Comparison of ENCODE assay signal across 8 mouse cellular contexts in genomic region chr7:78924300-78924699, GRCm38 (mm10). TPM values are rescaled to one million over a fixed set of nuclear protein-coding genes. Genes with fewer than 3 reads are reported as not detected.
DNase-seq lines count a peak whose midpoint lies in the region; ATAC-seq and TF ChIP-seq lines count a peak whose summit lies in the region.

No protein-coding gene starts in this region.

- no peaks in the 10 kb centered on the region; the same call in 1 of the 2 replicates for H3K27me3 ChIP-seq in heart, postnatal 0 days (ENCODE audit: control insufficient read depth, insufficient read depth, low read length)

- H3K36me3 ChIP-seq in heart, postnatal 0 days (replicated peaks; ENCODE audit: control insufficient read depth, insufficient read depth, low read length): no peaks in the 10 kb centered on the region

- peak; percentile 54; the same call in 1 of the 2 replicates for ATAC-seq in cerebellum, adult (ENCODE audit: insufficient number of reproducible peaks, low FRiP score, low TSS enrichment)
- 0 out of 2 replicates have a peak, but pooled peaks have one; percentile 36 for ATAC-seq in heart, postnatal 0 days (ENCODE audit: insufficient read depth, low read depth)

- peak; percentile 98 for TF ChIP-seq CTCF in heart, postnatal 0 days (IDR thresholded peaks at IDR 0.05; ENCODE audit: low read depth)

- H3K4me1 ChIP-seq in heart, postnatal 0 days (ENCODE audit: control insufficient read depth, insufficient read depth): no peaks in the 10 kb centered on the region

- H3K27ac ChIP-seq in heart, postnatal 0 days (ENCODE audit: low read depth): no peak overlapping the region

- no peak for TF ChIP-seq EP300 in heart, postnatal 0 days (IDR thresholded peaks at IDR 0.05; ENCODE audit: low read depth)

- 11% methylated on average over 6 of the region's 6 CpGs for WGBS in heart, postnatal 0 days

- no peak for DNase-seq in cerebellum, adult 9-11 months
- DNase-seq in adrenal gland, adult 2 months: peak; percentile 64
- peak; percentile 73 for DNase-seq in embryo, embryonic 11.5 days (ENCODE audit: low read depth, low spot score)
- peak; percentile 74 for DNase-seq in heart, postnatal 0 days (ENCODE audit: low spot score)
- DNase-seq in layer of hippocampus, adult 9-10 months (ENCODE audit: low spot score): peak; percentile 53
- DNase-seq in lung, postnatal 10 days: peak; percentile 81
- DNase-seq in retina, postnatal 7 days (ENCODE audit: low read depth, low spot score): peak; percentile 72

- H3K4me3 ChIP-seq in heart, postnatal 0 days (ENCODE audit: low read depth, low read length): no peak overlapping the region

- H3K9me3 ChIP-seq in heart, postnatal 0 days (replicated peaks; ENCODE audit: control insufficient read depth, low read length): no peaks in the 10 kb centered on the region

- H3K4me2 ChIP-seq in heart, postnatal 0 days (ENCODE audit: low read depth, low read length): no peak overlapping the region

- no peak overlapping the region for H3K9ac ChIP-seq in heart, postnatal 0 days (replicated peaks; ENCODE audit: low read depth, low read length)

RNA-seq across cellular contexts. Expression of gene Isg20, which starts 11.1 kb away (rescaled TPM):
- total RNA-seq in adrenal gland, adult 2 months (2021): 10 to 100 TPM in 1 of 2 experiments, 1 to 10 TPM in 1; 5.7 to 12.1 TPM
- 6.9 and 9.5 TPM in 2 replicates for polyA plus RNA-seq in adrenal gland, adult 2 months (2012; rRNA removed)
- total RNA-seq in heart, postnatal 0 days (2014; rRNA removed; ENCODE audit: low replicate concordance): 0.31 and 11.5 TPM in 2 replicates
- 3.1 and 5.2 TPM in 2 replicates for polyA plus RNA-seq in heart, postnatal 0 days (2015; fragmentation: Nextera tagmentation; extraction: Ambion mirVana)

RNA-seq across cellular contexts. Expression of gene Aen, which starts 28.6 kb away (rescaled TPM):
- 10 to 100 TPM; 36.7 to 41.4 TPM for total RNA-seq in adrenal gland, adult 2 months (2021)
- polyA plus RNA-seq in adrenal gland, adult 2 months (2012; rRNA removed): 22.9 and 33.3 TPM in 2 replicates
- 18.4 and 22.9 TPM in 2 replicates for total RNA-seq in heart, postnatal 0 days (2014; rRNA removed; ENCODE audit: low replicate concordance)
- polyA plus RNA-seq in heart, postnatal 0 days (2015; fragmentation: Nextera tagmentation; extraction: Ambion mirVana): 28.7 and 31.3 TPM in 2 replicates
